Mouse (Mus musculus): Measurements from ENCODE around the gene Il1rn. TPM values are rescaled to one million over a fixed set of nuclear protein-coding genes. Genes with fewer than 3 reads are reported as not detected.

Gene Il1rn
- polyA plus RNA-seq, 1 experiment from 2014 or later: not detected

- Histone ChIP-seq H3K4me3 (replicated peaks) (no peak overlapping the region), H3K9ac (no peak overlapping the region), H3K4me2 (no peak overlapping the region), H3K27ac (no peak overlapping the region), H3K27me3 (no peaks in the 10 kb centered on the region), H3K36me3 (replicated peaks) (no peaks in the 10 kb centered on the region), H3K4me1 (no peaks in the 10 kb centered on the region), H3K9me3 (no peaks in the 10 kb centered on the region)
- ATAC-seq (ENCODE audit: low FRiP score): no peak
Observed at GRCm38 (mm10) chr2:24384393-24384792, 47.7 kb downstream of the Il1rn start.

- Histone ChIP-seq H3K4me1 (no peaks in the 10 kb centered on the region), H3K4me3 (replicated peaks) (no peak overlapping the region), H3K27me3 (no peaks in the 10 kb centered on the region), H3K9me3 (no peaks in the 10 kb centered on the region), H3K9ac (no peak overlapping the region), H3K36me3 (replicated peaks) (no peaks in the 10 kb centered on the region), H3K4me2 (no peak overlapping the region), H3K27ac (no peak overlapping the region)
- no peak for ATAC-seq (ENCODE audit: low FRiP score)
- WGBS: 83% methylated on average over 14 of the region's 14 CpGs
Observed at GRCm38 (mm10) chr2:24385111-24385961, 48.7 kb downstream of the Il1rn start.

GRCm38 (mm10) chr2:24386158-24386963, 49.7 kb downstream of the Il1rn start:
- Histone ChIP-seq H3K4me2 (no peak overlapping the region), H3K36me3 (replicated peaks) (no peaks in the 10 kb centered on the region), H3K9ac (no peak overlapping the region), H3K27ac (no peak overlapping the region), H3K9me3 (no peaks in the 10 kb centered on the region), H3K4me1 (no peaks in the 10 kb centered on the region), H3K4me3 (replicated peaks) (no peak overlapping the region), H3K27me3 (no peaks in the 10 kb centered on the region)
- WGBS: 91% methylated on average over 21 of the region's 21 CpGs
- no peak for ATAC-seq (ENCODE audit: low FRiP score)

GRCm38 (mm10) chr2:24386964-24387320, 50.3 kb downstream of the Il1rn start:
- Histone ChIP-seq H3K36me3 (replicated peaks) (no peaks in the 10 kb centered on the region), H3K4me2 (no peak overlapping the region), H3K27ac (no peak overlapping the region), H3K4me1 (no peaks in the 10 kb centered on the region), H3K27me3 (no peaks in the 10 kb centered on the region), H3K9me3 (no peaks in the 10 kb centered on the region), H3K4me3 (replicated peaks) (no peak overlapping the region), H3K9ac (no peak overlapping the region)
- 92% methylated on average over 2 of the region's 2 CpGs for WGBS
- ATAC-seq (ENCODE audit: low FRiP score): no peak

- ATAC-seq (ENCODE audit: low FRiP score): no peak
- H3K4me2 ChIP-seq: no peak overlapping the region
- no peak overlapping the region for H3K9ac ChIP-seq
- no peak overlapping the region for H3K27ac ChIP-seq
- no peaks in the 10 kb centered on the region for H3K4me1 ChIP-seq
- no peaks in the 10 kb centered on the region for H3K9me3 ChIP-seq
- no peak overlapping the region for H3K4me3 ChIP-seq (replicated peaks)
- 94% methylated on average over 4 of the region's 4 CpGs for WGBS
- H3K36me3 ChIP-seq (replicated peaks): no peaks in the 10 kb centered on the region
- no peaks in the 10 kb centered on the region for H3K27me3 ChIP-seq
Observed at GRCm38 (mm10) chr2:24387361-24388283, 51.0 kb downstream of the Il1rn start.

GRCm38 (mm10) chr2:24393251-24393650, 56.6 kb downstream of the Il1rn start:
- no peaks in the 10 kb centered on the region for H3K4me1 ChIP-seq
- no peak overlapping the region for H3K4me2 ChIP-seq
- H3K9me3 ChIP-seq: no peaks in the 10 kb centered on the region
- H3K4me3 ChIP-seq (replicated peaks): no peak overlapping the region
- ATAC-seq (ENCODE audit: low FRiP score): no peak
- no peak overlapping the region for H3K27ac ChIP-seq
- WGBS: 77% methylated on average over 2 of the region's 2 CpGs
- H3K36me3 ChIP-seq (replicated peaks): no peaks in the 10 kb centered on the region
- no peak overlapping the region for H3K9ac ChIP-seq
- no peaks in the 10 kb centered on the region for H3K27me3 ChIP-seq

- Histone ChIP-seq H3K36me3 (replicated peaks) (no peaks in the 10 kb centered on the region), H3K4me1 (no peaks in the 10 kb centered on the region), H3K27ac (no peak overlapping the region), H3K27me3 (no peaks in the 10 kb centered on the region), H3K4me2 (no peak overlapping the region), H3K9me3 (no peaks in the 10 kb centered on the region), H3K9ac (no peak overlapping the region), H3K4me3 (replicated peaks) (no peak overlapping the region)
- ATAC-seq (ENCODE audit: low FRiP score): no peak
- 31% methylated on average over 2 of the region's 2 CpGs for WGBS
Observed at GRCm38 (mm10) chr2:24397115-24397514, 60.5 kb downstream of the Il1rn start.

GRCm38 (mm10) chr2:24400711-24401110, 64.1 kb downstream of the Il1rn start:
- WGBS: 86% methylated on average over 3 of the region's 3 CpGs
- H3K4me1 ChIP-seq: peaks cover 5% of the 10 kb centered on the region
- no peak for ATAC-seq (ENCODE audit: low FRiP score)
- no peaks in the 10 kb centered on the region for H3K9me3 ChIP-seq
- no peaks in the 10 kb centered on the region for H3K36me3 ChIP-seq (replicated peaks)
- no peak overlapping the region for H3K4me3 ChIP-seq (replicated peaks)
- H3K27me3 ChIP-seq: peaks cover 13% of the 10 kb centered on the region
- no peak overlapping the region for H3K9ac ChIP-seq
- no peak overlapping the region for H3K27ac ChIP-seq
- H3K4me2 ChIP-seq: no peak overlapping the region

Other genes starting within 250 kb of the Il1rn start
- gene Tbpl2, start 240.3 kb upstream of the Il1rn start, polyA plus RNA-seq (2016; fragmentation: Nextera tagmentation; extraction: Ambion mirVana): not detected in 2 replicates
- gene Il1f8, start 183.7 kb upstream of the Il1rn start, polyA plus RNA-seq (2016; fragmentation: Nextera tagmentation; extraction: Ambion mirVana): not detected in 2 replicates
- gene Il1f9, start 150.4 kb upstream of the Il1rn start, polyA plus RNA-seq (2016; fragmentation: Nextera tagmentation; extraction: Ambion mirVana): not detected in 2 replicates
- not detected in 2 replicates for gene Il1f6, start 121.4 kb upstream of the Il1rn start, polyA plus RNA-seq (2016; fragmentation: Nextera tagmentation; extraction: Ambion mirVana)
- not detected in 2 replicates for gene Il1f5, start 59.9 kb upstream of the Il1rn start, polyA plus RNA-seq (2016; fragmentation: Nextera tagmentation; extraction: Ambion mirVana)
- gene Il1f10, start 45.7 kb upstream of the Il1rn start, polyA plus RNA-seq (2016; fragmentation: Nextera tagmentation; extraction: Ambion mirVana): not detected in 2 replicates
- 0.29 and 1.0 TPM in 2 replicates for gene Psd4, start 30.7 kb downstream of the Il1rn start, polyA plus RNA-seq (2016; fragmentation: Nextera tagmentation; extraction: Ambion mirVana)
- gene Pax8, start 138.7 kb downstream of the Il1rn start, polyA plus RNA-seq (2016; fragmentation: Nextera tagmentation; extraction: Ambion mirVana): 0.20 and 0.24 TPM in 2 replicates